In genomic region chr11:68050725-68051124, GRCm38 (mm10) we compare ENCODE assay signal across 16 mouse cellular contexts.
DNase-seq lines count a peak whose midpoint lies in the region; ATAC-seq and TF ChIP-seq lines count a peak whose summit lies in the region.
"Had no signal": no experiment of that assay in that cellular context is flagged by ENCODE, and none has a peak within 500 bp of the region (broad histone marks: within the 10 kb centered on the region; RNA-seq: fewer than 3 reads in every experiment).

No protein-coding gene starts in this region.

- no peaks in the 10 kb centered on the region for H3K9me3 ChIP-seq in embryonic facial prominence, embryonic 10.5 days
- H3K9me3 ChIP-seq: embryonic facial prominence, embryonic 15.5 days; forebrain, embryonic 13.5 days; intestine, embryonic 15.5 days had no signal

- no peak for ATAC-seq in erythroblast, adult 5-6 weeks (replicated peaks; ENCODE audit: low FRiP score, poor library complexity, severe bottlenecking)
- ATAC-seq: forebrain, embryonic 13.5 days; intestine, embryonic 15.5 days had no signal

- H3K4me1 ChIP-seq in cerebellum, adult 2 months (ENCODE audit: control insufficient read depth, insufficient read depth, low read length): no peaks in the 10 kb centered on the region; the same call in 1 of the 2 replicates
- peaks cover 9% of the 10 kb centered on the region for H3K4me1 ChIP-seq in embryonic facial prominence, embryonic 10.5 days
- H3K4me1 ChIP-seq: embryonic facial prominence, embryonic 15.5 days; intestine, embryonic 15.5 days had no signal

- H3K4me3 ChIP-seq in cerebellum, adult 2 months (replicated peaks; ENCODE audit: insufficient read depth, low read depth, low read length): no peak overlapping the region
- no peak overlapping the region for H3K4me3 ChIP-seq in layer of hippocampus, adult 2 months
- H3K4me3 ChIP-seq in embryonic facial prominence, embryonic 10.5 days: no peak overlapping the region
- H3K4me3 ChIP-seq: embryonic facial prominence, embryonic 15.5 days; forebrain, embryonic 13.5 days; intestine, embryonic 15.5 days had no signal

- H3K27me3 ChIP-seq in cerebellum, adult 2 months (ENCODE audit: control insufficient read depth, insufficient read depth, low read length): no peaks in the 10 kb centered on the region
- H3K27me3 ChIP-seq in embryonic facial prominence, embryonic 10.5 days (replicated peaks; ENCODE audit: low read depth, poor library complexity, severe bottlenecking): no peaks in the 10 kb centered on the region
- H3K27me3 ChIP-seq: CH12.LX; embryonic facial prominence, embryonic 15.5 days; forebrain, embryonic 13.5 days; intestine, embryonic 15.5 days had no signal

- TF ChIP-seq POLR2A in cerebellum, adult 2 months (IDR thresholded peaks at IDR 0.05; ENCODE audit: borderline replicate concordance, insufficient read depth, low read length): no peak

- peak; percentile 67 to 75 for DNase-seq in cerebellum, postnatal 10 days
- no peak for DNase-seq in cerebellum, adult 2 months
- peak; percentile 25 to 35 for DNase-seq in layer of hippocampus, postnatal 10 days (ENCODE audit: low spot score in 2 of 2)
- DNase-seq in layer of hippocampus, adult 2 months (ENCODE audit: low spot score in 2 of 2): no peak
- no peak for DNase-seq in embryonic facial prominence, embryonic 10.5 days (ENCODE audit: low spot score)
- DNase-seq in neural tube, embryonic 10.5 days (ENCODE audit: extremely low spot score, low spot score): peak; percentile 60
- DNase-seq in spleen, adult 12 weeks (ENCODE audit: low spot score): no peak
- DNase-seq: cerebellum, postnatal 36 days; heart, postnatal 10 days; lung, adult 18-20 months; right cerebral cortex, postnatal 25 days had no signal

- 57% methylated on average over 12 of the region's 12 CpGs for WGBS in cerebellum, adult 2 months
- 66% methylated on average over 12 of the region's 12 CpGs for WGBS in embryonic facial prominence, embryonic 10.5 days

- H3K27ac ChIP-seq in cerebellum, adult 2 months (ENCODE audit: insufficient read depth, low read length): no peak overlapping the region
- H3K27ac ChIP-seq in layer of hippocampus, adult 2 months: no peak overlapping the region
- peak overlapping the region; percentile 40; the same call in 1 of the 2 replicates for H3K27ac ChIP-seq in embryonic facial prominence, embryonic 10.5 days (replicated peaks)
- H3K27ac ChIP-seq: embryonic facial prominence, embryonic 15.5 days; forebrain, embryonic 13.5 days; intestine, embryonic 15.5 days had no signal

- no peaks in the 10 kb centered on the region for H3K36me3 ChIP-seq in embryonic facial prominence, embryonic 10.5 days (replicated peaks)
- H3K36me3 ChIP-seq: embryonic facial prominence, embryonic 15.5 days; intestine, embryonic 15.5 days had no signal

- no peak for TF ChIP-seq CTCF in cerebellum, adult 2 months (IDR thresholded peaks at IDR 0.05; ENCODE audit: borderline replicate concordance, insufficient read depth, low read depth, low read length)
- TF ChIP-seq CTCF in layer of hippocampus, adult 2 months (conservative IDR thresholded peaks at IDR 0.05): no peak

Comparison
In these comparisons a context has a peak if more than half of its experiments do, and no peak if none do; other contexts are left out.
1. DNase-seq: peak in cerebellum, postnatal 10 days (2 of 2), layer of hippocampus, postnatal 10 days (2 of 2) and neural tube, embryonic 10.5 days (single experiment); none in cerebellum, adult 2 months (0 of 2), layer of hippocampus, adult 2 months (0 of 2), embryonic facial prominence, embryonic 10.5 days (single experiment) and spleen, adult 12 weeks (single experiment).